Mouse (Mus musculus): ENCODE results near the gene Ccdc40. TPM values are rescaled to one million over a fixed set of nuclear protein-coding genes. Genes with fewer than 3 reads are reported as not detected.

Gene Ccdc40
- polyA plus RNA-seq, 1 experiment from 2014 or later = 2.4 TPM

DNA sequence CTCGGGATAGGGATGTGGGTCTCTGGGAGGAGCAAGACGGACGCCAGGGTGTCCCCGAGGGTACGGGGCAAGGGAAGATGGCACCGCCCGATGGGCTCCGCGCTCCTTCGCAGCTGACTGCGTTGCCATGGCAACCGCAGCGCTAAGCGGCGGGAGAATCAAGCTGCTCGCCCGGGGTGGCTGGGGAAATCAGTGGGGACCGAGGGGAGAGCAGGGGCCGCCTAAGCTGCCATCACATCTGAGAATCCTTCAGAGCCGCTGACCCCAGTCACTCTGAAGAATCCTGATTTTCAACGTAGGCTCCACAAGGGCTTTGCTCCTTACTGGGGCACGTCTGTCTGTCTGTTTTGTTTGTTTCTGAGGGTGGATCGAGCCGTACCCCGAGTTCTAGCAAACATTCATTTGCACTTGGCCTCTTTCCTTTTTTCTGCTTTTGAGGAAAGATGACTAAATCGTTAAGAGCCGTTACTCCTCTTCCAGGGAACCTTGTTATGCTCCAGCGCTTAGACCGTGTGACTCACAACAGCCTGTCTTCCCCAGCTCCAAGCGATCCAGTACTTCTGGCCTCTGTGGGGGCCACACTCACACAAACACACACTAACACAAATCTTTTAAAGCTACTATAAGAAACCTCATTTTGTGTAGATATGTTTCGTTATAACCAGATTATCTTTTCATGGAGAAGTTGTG, 72.0 kb downstream of the Ccdc40 start:
- peak; percentile 73; the same call in 1 of the 2 replicates for ATAC-seq
- Histone ChIP-seq H3K4me1 (peaks cover 25% of the 10 kb centered on the region), H3K36me3 (peaks cover 31% of the 10 kb centered on the region), H3K4me2 (peak overlapping the region; percentile 90), H3K27ac (peak overlapping the region; percentile 86), H3K4me3 (peak overlapping the region; percentile 98), H3K9ac (peak overlapping the region; percentile 97), H3K9me3 (replicated peaks) (no peaks in the 10 kb centered on the region), H3K27me3 (replicated peaks) (peaks cover 33% of the 10 kb centered on the region)
- WGBS (ENCODE audit: insufficient replicate concordance) = 2% methylated on average over 31 of the region's 31 CpGs

DNA sequence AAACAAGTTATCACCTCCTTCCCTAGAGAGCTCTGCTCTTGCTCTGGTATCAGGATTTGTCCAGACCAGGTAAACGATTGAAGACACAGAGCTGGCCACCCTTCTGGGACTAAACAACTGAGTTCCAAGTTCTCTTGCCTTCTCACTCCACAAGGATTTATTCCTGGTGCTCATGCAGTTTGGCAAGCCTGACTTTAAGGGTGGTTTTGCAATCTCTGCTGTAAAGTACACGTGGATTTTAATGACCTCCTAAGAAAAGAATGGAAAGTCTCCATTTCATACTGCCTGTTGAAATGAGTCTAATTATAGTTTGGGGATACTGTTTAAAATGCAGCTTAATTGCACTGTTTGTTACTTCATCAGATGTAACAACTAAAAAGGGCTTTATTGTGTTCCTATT, 72.6 kb downstream of the Ccdc40 start:
- ATAC-seq = no peak
- peaks cover 25% of the 10 kb centered on the region for H3K4me1 ChIP-seq
- H3K9me3 ChIP-seq (replicated peaks) = no peaks in the 10 kb centered on the region
- peak overlapping the region; percentile 90 for H3K4me2 ChIP-seq
- H3K9ac ChIP-seq = no peak overlapping the region; the same call in 1 of the 2 replicates
- 23% methylated on average over 2 of the region's 2 CpGs for WGBS (ENCODE audit: insufficient replicate concordance)
- peaks cover 33% of the 10 kb centered on the region for H3K27me3 ChIP-seq (replicated peaks)
- peaks cover 25% of the 10 kb centered on the region for H3K36me3 ChIP-seq
- H3K4me3 ChIP-seq = peak overlapping the region; percentile 98
- no peak overlapping the region for H3K27ac ChIP-seq

- no peak overlapping the region for H3K27ac ChIP-seq
- no peak for ATAC-seq
These were observed 76.7 kb downstream of the Ccdc40 start for GRCm38 (mm10) chr11:119304904-119305712.

GRCm38 (mm10) chr11:119306762-119307657, 78.6 kb downstream of the Ccdc40 start:
- Histone ChIP-seq H3K4me2 (no peak overlapping the region), H3K36me3 (no peaks in the 10 kb centered on the region), H3K27ac (no peak overlapping the region), H3K4me1 (no peaks in the 10 kb centered on the region), H3K9ac (no peak overlapping the region), H3K9me3 (replicated peaks) (no peaks in the 10 kb centered on the region), H3K27me3 (replicated peaks) (peaks cover 80% of the 10 kb centered on the region), H3K4me3 (no peak overlapping the region)
- WGBS (ENCODE audit: insufficient replicate concordance) = 45% methylated on average over 13 of the region's 13 CpGs
- no peak for ATAC-seq

More at GRCm38 (mm10) chr11:119304904-119305712, 76.7 kb downstream of the Ccdc40 start:
- peaks cover 68% of the 10 kb centered on the region for H3K27me3 ChIP-seq (replicated peaks)
- H3K9me3 ChIP-seq (replicated peaks) = no peaks in the 10 kb centered on the region
- H3K4me2 ChIP-seq = no peak overlapping the region
- no peak overlapping the region for H3K9ac ChIP-seq
- H3K4me3 ChIP-seq = no peak overlapping the region
- no peaks in the 10 kb centered on the region for H3K36me3 ChIP-seq
- H3K4me1 ChIP-seq = peaks cover 8% of the 10 kb centered on the region
- 33% methylated on average over 16 of the region's 16 CpGs for WGBS (ENCODE audit: insufficient replicate concordance)

DNA sequence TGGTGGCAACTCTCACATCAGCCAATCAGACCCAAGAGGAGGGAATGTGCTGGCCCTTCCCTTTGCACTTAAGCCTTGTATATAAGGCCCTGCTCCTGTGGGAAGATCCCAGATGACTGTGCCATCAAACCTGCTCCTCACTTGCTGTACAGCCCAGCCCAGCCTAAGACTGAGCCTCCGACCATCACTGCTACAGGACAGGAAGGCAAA, 79.2 kb downstream of the Ccdc40 start, which contains the start of gene Card14:
Gene Card14 (plus strand): TSS at position 111 of the 210 bp plus-strand sequence.
- no peak within 1 kb of the TSS for H3K27ac ChIP-seq
- no peaks in the 10 kb centered on the region for H3K36me3 ChIP-seq
- no peak for ATAC-seq
- H3K27me3 ChIP-seq (replicated peaks) = peaks cover 83% of the 10 kb centered on the region
- H3K4me1 ChIP-seq = no peaks in the 10 kb centered on the region
- no peak within 1 kb of the TSS for H3K4me3 ChIP-seq
- H3K9me3 ChIP-seq (replicated peaks) = no peaks in the 10 kb centered on the region
- no peak within 1 kb of the TSS for H3K4me2 ChIP-seq
- H3K9ac ChIP-seq = no peak within 1 kb of the TSS
- 41% methylated on average over 1 of the region's 1 CpGs for WGBS (ENCODE audit: insufficient replicate concordance)

GRCm38 (mm10) chr11:119307916-119308315, 79.5 kb downstream of the Ccdc40 start:
- ATAC-seq = no peak
- no peak overlapping the region for H3K27ac ChIP-seq
- 29% methylated on average over 11 of the region's 11 CpGs for WGBS (ENCODE audit: insufficient replicate concordance)
- no peaks in the 10 kb centered on the region for H3K9me3 ChIP-seq (replicated peaks)
- H3K4me2 ChIP-seq = no peak overlapping the region
- H3K4me3 ChIP-seq = no peak overlapping the region
- peaks cover 82% of the 10 kb centered on the region for H3K27me3 ChIP-seq (replicated peaks)
- H3K9ac ChIP-seq = no peak overlapping the region
- H3K4me1 ChIP-seq = no peaks in the 10 kb centered on the region
- no peaks in the 10 kb centered on the region for H3K36me3 ChIP-seq

DNA sequence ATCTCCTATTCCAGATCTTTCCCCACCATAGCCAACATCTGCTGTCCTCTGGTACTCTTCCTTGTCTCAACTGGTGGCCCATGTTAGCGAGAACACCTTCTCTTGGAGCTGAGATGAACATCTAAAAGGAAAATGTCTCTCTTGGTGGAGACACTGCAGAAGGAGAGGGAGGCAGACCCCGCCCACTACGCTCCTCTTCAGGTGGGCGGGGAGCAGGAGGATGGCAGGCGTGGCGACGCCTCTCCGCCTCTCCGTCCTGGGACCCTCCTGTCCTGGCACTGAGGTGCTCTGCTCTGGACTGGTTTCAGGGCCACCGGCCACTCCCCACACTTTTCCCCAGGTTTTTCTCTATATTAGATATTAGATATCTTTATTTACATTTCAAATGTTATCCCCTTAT, 82.2 kb downstream of the Ccdc40 start:
- no peak for ATAC-seq
- WGBS (ENCODE audit: insufficient replicate concordance) = 21% methylated on average over 10 of the region's 10 CpGs

GRCm38 (mm10) chr11:119314252-119314936, 86.0 kb downstream of the Ccdc40 start:
- Histone ChIP-seq H3K36me3 (no peaks in the 10 kb centered on the region), H3K4me2 (no peak overlapping the region), H3K27me3 (replicated peaks) (peaks cover 58% of the 10 kb centered on the region), H3K4me3 (no peak overlapping the region), H3K27ac (no peak overlapping the region), H3K9ac (no peak overlapping the region), H3K4me1 (no peaks in the 10 kb centered on the region), H3K9me3 (replicated peaks) (no peaks in the 10 kb centered on the region)
- no peak for ATAC-seq
- 52% methylated on average over 17 of the region's 17 CpGs for WGBS (ENCODE audit: insufficient replicate concordance)

More for the DNA sequence above, 82.2 kb downstream of the Ccdc40 start:
- H3K4me1 ChIP-seq = no peaks in the 10 kb centered on the region
- H3K4me3 ChIP-seq = no peak overlapping the region
- H3K27me3 ChIP-seq (replicated peaks) = peaks cover 79% of the 10 kb centered on the region
- H3K27ac ChIP-seq = no peak overlapping the region
- H3K9me3 ChIP-seq (replicated peaks) = no peaks in the 10 kb centered on the region
- no peak overlapping the region for H3K9ac ChIP-seq
- no peaks in the 10 kb centered on the region for H3K36me3 ChIP-seq
- no peak overlapping the region for H3K4me2 ChIP-seq

Other genes with a start within 250 kb of the Ccdc40 start
- gene Enpp7, start 240.4 kb upstream of the Ccdc40 start, polyA plus RNA-seq (2016; fragmentation: Nextera tagmentation; extraction: Ambion mirVana) = not detected in 2 replicates
- gene Cbx2, start 205.6 kb upstream of the Ccdc40 start, polyA plus RNA-seq (2016; fragmentation: Nextera tagmentation; extraction: Ambion mirVana) = 8.6 TPM in 2 replicates
- gene Cbx8, start 187.6 kb upstream of the Ccdc40 start, polyA plus RNA-seq (2016; fragmentation: Nextera tagmentation; extraction: Ambion mirVana) = 2.5 and 3.3 TPM in 2 replicates
- gene Cbx4, start 142.4 kb upstream of the Ccdc40 start, polyA plus RNA-seq (2016; fragmentation: Nextera tagmentation; extraction: Ambion mirVana) = 3.2 and 3.3 TPM in 2 replicates
- 1.8 and 2.0 TPM in 2 replicates for gene Tbc1d16, start 73 bp upstream of the Ccdc40 start, polyA plus RNA-seq (2016; fragmentation: Nextera tagmentation; extraction: Ambion mirVana)
- 26.4 and 27.3 TPM in 2 replicates for gene Gaa, start 39.3 kb downstream of the Ccdc40 start, polyA plus RNA-seq (2016; fragmentation: Nextera tagmentation; extraction: Ambion mirVana)
- gene Eif4a3, start 71.5 kb downstream of the Ccdc40 start, polyA plus RNA-seq (2016; fragmentation: Nextera tagmentation; extraction: Ambion mirVana) = 247 and 262 TPM in 2 replicates
- 0.23 and 0.26 TPM in 2 replicates for gene Card14, start 79.2 kb downstream of the Ccdc40 start, polyA plus RNA-seq (2016; fragmentation: Nextera tagmentation; extraction: Ambion mirVana)
- 3.0 and 3.3 TPM in 2 replicates for gene Sgsh, start 127.0 kb downstream of the Ccdc40 start, polyA plus RNA-seq (2016; fragmentation: Nextera tagmentation; extraction: Ambion mirVana)
- 2.6 and 2.9 TPM in 2 replicates for gene Slc26a11, start 127.0 kb downstream of the Ccdc40 start, polyA plus RNA-seq (2016; fragmentation: Nextera tagmentation; extraction: Ambion mirVana)
- 4.0 and 4.6 TPM in 2 replicates for gene Rnf213, start 164.5 kb downstream of the Ccdc40 start, polyA plus RNA-seq (2016; fragmentation: Nextera tagmentation; extraction: Ambion mirVana)

All from liver, embryonic 12.5 days (tissue).